Mouse (Mus musculus): Measurements from ENCODE around the gene Tex26. TPM values are rescaled to one million over a fixed set of nuclear protein-coding genes. Genes with fewer than 3 reads are reported as not detected.
A peak's percentile ranks its signal among the peaks of the same experiment; 100 is the strongest.

Gene Tex26
- total RNA-seq, 1 experiment, result 0.71 TPM

DNA sequence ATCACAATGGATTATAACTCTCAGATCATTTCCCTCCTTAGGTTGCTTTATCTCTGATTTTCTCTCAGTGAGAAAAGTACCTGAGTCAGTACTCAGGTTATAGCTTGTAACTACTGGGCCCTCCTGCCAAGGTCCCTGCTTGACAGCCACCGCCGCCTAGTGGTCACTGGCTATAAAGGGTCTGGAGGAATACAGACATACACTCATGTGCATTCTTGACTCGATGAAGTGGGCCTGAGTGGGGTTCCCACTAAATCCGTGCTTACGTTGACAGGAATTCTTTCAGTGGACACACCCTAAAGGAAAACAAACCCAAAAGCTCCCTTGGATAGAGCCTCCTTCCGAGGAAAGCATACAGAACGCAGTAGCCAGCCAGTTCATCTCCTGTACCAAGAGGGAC lies 17.1 kb downstream of the Tex26 start:
- Histone ChIP-seq H3K27ac (ENCODE audit: insufficient read depth, low read depth, low read length, poor library complexity, severe bottlenecking) (no peak overlapping the region), H3K36me3 (ENCODE audit: control insufficient read depth, insufficient read depth, low read length, poor library complexity, severe bottlenecking) (no peaks in the 10 kb centered on the region), H3K9ac (ENCODE audit: insufficient read depth, low read depth, low read length, poor library complexity, severe bottlenecking) (no peak overlapping the region), H3K4me3 (ENCODE audit: insufficient read depth in 1 of 2, low read depth in 1 of 2, low read length in 2 of 2, poor library complexity in 1 of 2, severe bottlenecking in 1 of 2) (no peak overlapping the region), H3K4me1 (ENCODE audit: control insufficient read depth in 2 of 2, insufficient read depth in 2 of 2, low read length in 2 of 2, poor library complexity in 1 of 2) (0 out of 4 replicates have a peak, but pooled peaks cover 0 to 4% of the 10 kb centered on the region in 2 experiments), H3K9me3 (ENCODE audit: control insufficient read depth, insufficient read depth, low read depth, low read length) (no peaks in the 10 kb centered on the region)
- peak; percentile 45 for DNase-seq (ENCODE audit: low read depth, low spot score)
- TF ChIP-seq MAFK (IDR thresholded peaks at IDR 0.05; ENCODE audit: insufficient read depth, low read depth, low read length) (no peak), ZC3H11A (IDR thresholded peaks at IDR 0.05; ENCODE audit: borderline replicate concordance, low read depth, low read length) (no peak), HCFC1 (IDR thresholded peaks at IDR 0.05; ENCODE audit: borderline replicate concordance, insufficient read depth, low read length) (no peak), CHD2 (IDR thresholded peaks at IDR 0.05; ENCODE audit: low read depth, low read length) (no peak)
- in situ Hi-C loops (cut with MboI; ENCODE audit: low sequenced_read_pairs in 2 of 2, unreplicated experiment in 2 of 2), result no loop called here

DNA sequence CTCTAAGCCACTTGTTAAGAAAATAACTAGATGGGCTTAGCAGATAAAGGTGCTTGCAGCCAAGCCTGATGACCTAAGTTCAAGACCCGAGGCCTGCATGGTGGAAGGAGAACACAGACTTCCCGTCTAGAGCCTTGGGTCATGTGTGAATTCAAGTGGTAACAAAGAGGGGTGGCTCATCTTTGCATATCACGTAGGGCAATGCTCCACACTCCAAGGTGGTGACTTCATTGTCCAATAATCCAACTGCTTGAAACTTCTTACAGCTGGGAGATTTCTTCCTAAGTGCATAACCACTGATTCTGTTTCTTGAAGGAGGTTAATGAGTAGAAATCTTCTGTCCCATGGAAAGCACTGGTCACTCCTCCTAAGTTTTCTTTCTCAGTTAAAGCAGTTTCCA lies 22.6 kb downstream of the Tex26 start:
- Histone ChIP-seq H3K4me1 (ENCODE audit: control insufficient read depth in 2 of 2, insufficient read depth in 2 of 2, low read length in 2 of 2, poor library complexity in 1 of 2) (0 out of 4 replicates have a peak, but pooled peaks cover 0 to 4% of the 10 kb centered on the region in 2 experiments), H3K36me3 (ENCODE audit: control insufficient read depth, insufficient read depth, low read length, poor library complexity, severe bottlenecking) (no peaks in the 10 kb centered on the region), H3K4me3 (ENCODE audit: insufficient read depth in 1 of 2, low read depth in 1 of 2, low read length in 2 of 2, poor library complexity in 1 of 2, severe bottlenecking in 1 of 2) (no peak overlapping the region), H3K27ac (ENCODE audit: insufficient read depth, low read depth, low read length, poor library complexity, severe bottlenecking) (no peak overlapping the region), H3K9ac (ENCODE audit: insufficient read depth, low read depth, low read length, poor library complexity, severe bottlenecking) (no peak overlapping the region), H3K9me3 (ENCODE audit: control insufficient read depth, insufficient read depth, low read depth, low read length) (no peaks in the 10 kb centered on the region)
- no peak for DNase-seq (ENCODE audit: low read depth, low spot score)
- in situ Hi-C loops (cut with MboI; ENCODE audit: low sequenced_read_pairs in 2 of 2, unreplicated experiment in 2 of 2), result no loop called here
- TF ChIP-seq MAFK (IDR thresholded peaks at IDR 0.05; ENCODE audit: insufficient read depth, low read depth, low read length) (no peak), HCFC1 (IDR thresholded peaks at IDR 0.05; ENCODE audit: borderline replicate concordance, insufficient read depth, low read length) (no peak), ZC3H11A (IDR thresholded peaks at IDR 0.05; ENCODE audit: borderline replicate concordance, low read depth, low read length) (no peak), CHD2 (IDR thresholded peaks at IDR 0.05; ENCODE audit: low read depth, low read length) (no peak), ZNF384 (IDR thresholded peaks at IDR 0.05; ENCODE audit: low read depth, low read length) (no peak)

DNA sequence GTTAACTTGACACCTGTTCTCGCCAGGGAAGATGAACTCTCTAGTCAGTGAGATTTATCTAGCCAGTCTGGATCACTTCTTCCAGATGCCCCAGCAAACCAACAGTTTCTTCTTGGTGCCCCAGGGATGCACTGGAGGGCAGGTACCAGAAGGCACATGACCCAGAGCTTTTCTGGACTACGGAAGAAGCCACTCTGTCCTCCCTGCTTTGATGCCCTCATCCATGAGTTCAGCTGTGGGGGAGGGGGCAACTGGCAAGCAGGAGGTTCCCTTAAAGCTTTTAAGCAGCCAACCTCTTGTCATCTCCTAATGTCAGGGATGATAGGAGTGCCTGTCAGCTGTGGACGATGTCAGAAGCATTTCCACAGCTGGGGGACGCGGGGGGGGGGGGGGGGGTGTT lies 25.8 kb downstream of the Tex26 start:
- no peaks in the 10 kb centered on the region for H3K9me3 ChIP-seq (ENCODE audit: control insufficient read depth, insufficient read depth, low read depth, low read length)
- no peak overlapping the region for H3K27ac ChIP-seq (ENCODE audit: insufficient read depth, low read depth, low read length, poor library complexity, severe bottlenecking)
- no peak overlapping the region for H3K9ac ChIP-seq (ENCODE audit: insufficient read depth, low read depth, low read length, poor library complexity, severe bottlenecking)
- no peak overlapping the region for H3K4me3 ChIP-seq (ENCODE audit: insufficient read depth in 1 of 2, low read depth in 1 of 2, low read length in 2 of 2, poor library complexity in 1 of 2, severe bottlenecking in 1 of 2)
- no peak for DNase-seq (ENCODE audit: low read depth, low spot score)
- in situ Hi-C loops (cut with MboI; ENCODE audit: low sequenced_read_pairs in 2 of 2, unreplicated experiment in 2 of 2), result no loop called here
- no peaks in the 10 kb centered on the region for H3K4me1 ChIP-seq (ENCODE audit: control insufficient read depth in 2 of 2, insufficient read depth in 2 of 2, low read length in 2 of 2, poor library complexity in 1 of 2)
- TF ChIP-seq ZNF384 (IDR thresholded peaks at IDR 0.05; ENCODE audit: low read depth, low read length), result no peak
- no peak for TF ChIP-seq ZC3H11A (IDR thresholded peaks at IDR 0.05; ENCODE audit: borderline replicate concordance, low read depth, low read length)
- TF ChIP-seq HCFC1 (IDR thresholded peaks at IDR 0.05; ENCODE audit: borderline replicate concordance, insufficient read depth, low read length), result no peak
- TF ChIP-seq MAFK (IDR thresholded peaks at IDR 0.05; ENCODE audit: insufficient read depth, low read depth, low read length), result no peak
- TF ChIP-seq CHD2 (IDR thresholded peaks at IDR 0.05; ENCODE audit: low read depth, low read length), result no peak
- H3K36me3 ChIP-seq (ENCODE audit: control insufficient read depth, insufficient read depth, low read length, poor library complexity, severe bottlenecking), result no peaks in the 10 kb centered on the region

DNA sequence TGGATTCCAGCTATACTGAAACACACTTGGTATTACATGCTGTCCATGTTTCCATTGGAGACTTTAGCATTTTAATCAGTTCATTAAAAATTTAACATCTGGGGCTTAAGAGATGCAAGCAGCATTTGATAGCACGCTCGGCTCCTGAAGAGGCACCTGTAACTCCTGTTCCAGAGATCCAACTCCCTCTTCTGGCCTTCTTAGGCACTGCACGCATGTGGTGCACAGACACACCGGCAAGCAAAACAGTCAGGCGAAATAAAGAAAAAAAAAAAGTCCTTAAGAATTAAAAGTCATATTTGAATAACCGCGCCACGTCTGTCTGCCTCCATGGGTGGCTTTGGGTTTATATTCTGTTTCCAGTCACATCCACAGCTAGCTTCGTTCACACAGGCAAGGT lies 34.7 kb downstream of the Tex26 start:
- Histone ChIP-seq H3K27ac (ENCODE audit: insufficient read depth, low read depth, low read length, poor library complexity, severe bottlenecking) (no peak overlapping the region), H3K9ac (ENCODE audit: insufficient read depth, low read depth, low read length, poor library complexity, severe bottlenecking) (peak overlapping the region; percentile 9; the same call in 1 of the 2 replicates)
- in situ Hi-C loops (cut with MboI; ENCODE audit: low sequenced_read_pairs in 2 of 2, unreplicated experiment in 2 of 2), result no loop called here

More for the DNA sequence above, 34.7 kb downstream of the Tex26 start:
- TF ChIP-seq MAFK (IDR thresholded peaks at IDR 0.05; ENCODE audit: insufficient read depth, low read depth, low read length), result no peak
- TF ChIP-seq CHD2 (IDR thresholded peaks at IDR 0.05; ENCODE audit: low read depth, low read length), result no peak
- no peak for TF ChIP-seq HCFC1 (IDR thresholded peaks at IDR 0.05; ENCODE audit: borderline replicate concordance, insufficient read depth, low read length)
- 0 out of 2 replicates have a peak, but pooled peaks have one; percentile 5 for TF ChIP-seq ZNF384 (IDR thresholded peaks at IDR 0.05; ENCODE audit: low read depth, low read length)
- TF ChIP-seq ZC3H11A (IDR thresholded peaks at IDR 0.05; ENCODE audit: borderline replicate concordance, low read depth, low read length), result no peak
- Histone ChIP-seq H3K36me3 (ENCODE audit: control insufficient read depth, insufficient read depth, low read length, poor library complexity, severe bottlenecking) (no peaks in the 10 kb centered on the region), H3K4me1 (ENCODE audit: control insufficient read depth in 2 of 2, insufficient read depth in 2 of 2, low read length in 2 of 2, poor library complexity in 1 of 2) (no peaks in the 10 kb centered on the region), H3K9me3 (ENCODE audit: control insufficient read depth, insufficient read depth, low read depth, low read length) (no peaks in the 10 kb centered on the region), H3K4me3 (ENCODE audit: insufficient read depth in 1 of 2, low read depth in 1 of 2, low read length in 2 of 2, poor library complexity in 1 of 2, severe bottlenecking in 1 of 2) (peak overlapping the region; percentile 26 to 50; a peak in 2 of 4 replicates)
- DNase-seq (ENCODE audit: low read depth, low spot score), result no peak
